Mouse (Mus musculus) hindbrain, embryonic 15.5 days (tissue): ENCODE measurements around the gene Upb1. TPM values are rescaled to one million over a fixed set of nuclear protein-coding genes. Genes with fewer than 3 reads are reported as not detected.
"Not testable (repeated sequence)": the region's sequence is repeated elsewhere in the genome, so short reads cannot be mapped to it uniquely, and the experiment has no call there.

Source experiments
- ATAC-seq: fragments of 200-750 bp; cut with Nextera tagmentation; 2 replicates; pipeline ENCODE4 v1.8.0; 2017; ENCODE audit warnings: low read depth, moderate number of reproducible peaks, moderate TSS enrichment; ENCODE audit not compliant: low FRiP score
- H3K27ac ChIP-seq: fragments of 300-500 bp; sonication (generic); replicated peaks from 2 replicates; pipeline ENCODE4 v1.5.1; 2015; ENCODE audit warnings: mild to moderate bottlenecking, inconsistent platforms
- H3K27me3 ChIP-seq: fragments of 300-500 bp; sonication (generic); 2 replicates; pipeline ENCODE4 v1.6.1; 2015; ENCODE audit warnings: control low read depth, inconsistent platforms
- H3K36me3 ChIP-seq: fragments of 300-500 bp; sonication (generic); 2 replicates; pipeline ENCODE4 v1.6.1; 2015; ENCODE audit warnings: control low read depth, inconsistent platforms
- H3K4me1 ChIP-seq: fragments of 300-500 bp; sonication (generic); replicated peaks from 2 replicates; pipeline ENCODE4 v1.6.1; 2015; ENCODE audit warnings: control low read depth, inconsistent platforms
- H3K4me2 ChIP-seq: fragments of 300-500 bp; sonication (generic); 2 replicates; pipeline ENCODE4 v1.6.1; 2015; ENCODE audit warnings: moderate library complexity, mild to moderate bottlenecking, inconsistent platforms
- H3K4me3 ChIP-seq: fragments of 300-500 bp; sonication (generic); 2 replicates; pipeline ENCODE4 v1.5.1; 2015; ENCODE audit warnings: mild to moderate bottlenecking, inconsistent platforms
- H3K9ac ChIP-seq: fragments of 300-500 bp; sonication (generic); 2 replicates; pipeline ENCODE4 v1.6.1; 2015; ENCODE audit warnings: inconsistent platforms
- H3K9me3 ChIP-seq: fragments of 300-500 bp; sonication (generic); 2 replicates; pipeline ENCODE4 v1.6.1; 2016; ENCODE audit warnings: control low read depth, inconsistent platforms
- WGBS: fragments of 180-500 bp; shearing (Covaris S2); methylation state at CpG from one replicate; pipeline ENCODE4 v1.1.7; 2015; 5-methylcytosine and 5-hydroxymethylcytosine counted together
- polyA plus RNA-seq: library from polyadenylated mRNA; unstranded; fragments of >200 nt; fragmentation: Nextera tagmentation; extraction: Ambion mirVana; gene quantifications from 2 replicates; pipeline ENCODE4 v1.2.1, GENCODE M21; 2015

The Upb1 gene
- polyA plus RNA-seq, 1 experiment from 2014 or later = 0.49 TPM

- 0 out of 2 replicates have a peak, but pooled peaks cover 2% of the 10 kb centered on the region for H3K4me1 ChIP-seq
- H3K9ac ChIP-seq = no peak overlapping the region
- ATAC-seq = no peak
- H3K36me3 ChIP-seq = no peaks in the 10 kb centered on the region
- no peaks in the 10 kb centered on the region for H3K9me3 ChIP-seq
- no peak overlapping the region for H3K4me2 ChIP-seq
- no peaks in the 10 kb centered on the region for H3K27me3 ChIP-seq
- H3K27ac ChIP-seq = no peak overlapping the region
- 85% methylated on average over 3 of the region's 3 CpGs for WGBS
- no peak overlapping the region for H3K4me3 ChIP-seq
These were observed 61.8 kb downstream of the Upb1 start for GRCm38 (mm10) chr10:75462728-75463127.

GRCm38 (mm10) chr10:75465781-75466550 lies 65.1 kb downstream of the Upb1 start:
- no peak for ATAC-seq
- Histone ChIP-seq H3K9ac (no peak overlapping the region), H3K36me3 (no peaks in the 10 kb centered on the region), H3K27me3 (no peaks in the 10 kb centered on the region), H3K4me2 (no peak overlapping the region), H3K4me3 (no peak overlapping the region), H3K4me1 (0 out of 2 replicates have a peak, but pooled peaks cover 2% of the 10 kb centered on the region), H3K9me3 (no peaks in the 10 kb centered on the region), H3K27ac (no peak overlapping the region)
- 68% methylated on average over 6 of the region's 6 CpGs for WGBS

GRCm38 (mm10) chr10:75473411-75473810 lies 72.5 kb downstream of the Upb1 start:
- ATAC-seq = no peak
- Histone ChIP-seq H3K36me3 (no peaks in the 10 kb centered on the region), H3K4me2 (no peak overlapping the region), H3K9me3 (no peaks in the 10 kb centered on the region), H3K9ac (no peak overlapping the region), H3K27ac (no peak overlapping the region), H3K4me3 (no peak overlapping the region), H3K27me3 (no peaks in the 10 kb centered on the region), H3K4me1 (no peaks in the 10 kb centered on the region)
- 77% methylated on average over 8 of the region's 8 CpGs for WGBS

GRCm38 (mm10) chr10:75474571-75474970 lies 73.7 kb downstream of the Upb1 start:
- H3K36me3 ChIP-seq = no peaks in the 10 kb centered on the region
- H3K9ac ChIP-seq = no peak overlapping the region
- H3K4me3 ChIP-seq = no peak overlapping the region
- H3K4me1 ChIP-seq = no peaks in the 10 kb centered on the region
- ATAC-seq = no peak
- H3K9me3 ChIP-seq = no peaks in the 10 kb centered on the region
- H3K4me2 ChIP-seq = no peak overlapping the region
- H3K27me3 ChIP-seq = no peaks in the 10 kb centered on the region
- 33% methylated on average over 5 of the region's 5 CpGs for WGBS
- H3K27ac ChIP-seq = no peak overlapping the region

- H3K4me2 ChIP-seq, ATAC-seq, H3K27me3 ChIP-seq, H3K9ac ChIP-seq, H3K4me3 ChIP-seq, H3K4me1 ChIP-seq, H3K36me3 ChIP-seq, H3K27ac ChIP-seq, H3K9me3 ChIP-seq: not testable (repeated sequence)
- WGBS = 31% methylated on average over 5 of the region's 6 CpGs
These were observed 74.4 kb downstream of the Upb1 start for GRCm38 (mm10) chr10:75475139-75475850.

- H3K9me3 ChIP-seq = no peaks in the 10 kb centered on the region
These were observed 76.1 kb downstream of the Upb1 start for GRCm38 (mm10) chr10:75477034-75477433.

GRCm38 (mm10) chr10:75479955-75480354 lies 79.0 kb downstream of the Upb1 start:
- no peak for ATAC-seq

More at GRCm38 (mm10) chr10:75477034-75477433, 76.1 kb downstream of the Upb1 start:
- Histone ChIP-seq H3K36me3 (no peaks in the 10 kb centered on the region), H3K27me3 (no peaks in the 10 kb centered on the region), H3K4me3 (no peak overlapping the region), H3K4me2 (no peak overlapping the region), H3K4me1 (no peaks in the 10 kb centered on the region), H3K27ac (no peak overlapping the region), H3K9ac (no peak overlapping the region)
- WGBS = 77% methylated on average over 9 of the region's 9 CpGs
- no peak for ATAC-seq

GRCm38 (mm10) chr10:75481703-75482102 lies 80.8 kb downstream of the Upb1 start:
- Histone ChIP-seq H3K9ac (no peak overlapping the region), H3K4me2 (no peak overlapping the region), H3K36me3 (no peaks in the 10 kb centered on the region), H3K27me3 (no peaks in the 10 kb centered on the region), H3K27ac (no peak overlapping the region), H3K9me3 (no peaks in the 10 kb centered on the region), H3K4me1 (no peaks in the 10 kb centered on the region), H3K4me3 (no peak overlapping the region)
- WGBS = 91% methylated on average over 4 of the region's 4 CpGs
- no peak for ATAC-seq

More at GRCm38 (mm10) chr10:75479955-75480354, 79.0 kb downstream of the Upb1 start:
- H3K9me3 ChIP-seq = no peaks in the 10 kb centered on the region
- no peaks in the 10 kb centered on the region for H3K4me1 ChIP-seq
- no peak overlapping the region for H3K4me2 ChIP-seq
- H3K9ac ChIP-seq = no peak overlapping the region
- 86% methylated on average over 2 of the region's 2 CpGs for WGBS
- no peak overlapping the region for H3K4me3 ChIP-seq
- H3K27me3 ChIP-seq = no peaks in the 10 kb centered on the region
- no peak overlapping the region for H3K27ac ChIP-seq
- no peaks in the 10 kb centered on the region for H3K36me3 ChIP-seq

GRCm38 (mm10) chr10:75482271-75482670 lies 81.4 kb downstream of the Upb1 start:
- no peak overlapping the region for H3K4me3 ChIP-seq
- H3K27me3 ChIP-seq = no peaks in the 10 kb centered on the region
- H3K9ac ChIP-seq = no peak overlapping the region
- no peak for ATAC-seq
- H3K36me3 ChIP-seq = no peaks in the 10 kb centered on the region
- H3K4me2 ChIP-seq = no peak overlapping the region
- no peaks in the 10 kb centered on the region for H3K4me1 ChIP-seq
- no peaks in the 10 kb centered on the region for H3K9me3 ChIP-seq
- WGBS = 89% methylated on average over 5 of the region's 5 CpGs
- H3K27ac ChIP-seq = no peak overlapping the region

GRCm38 (mm10) chr10:75482919-75483483 lies 82.1 kb downstream of the Upb1 start:
- ATAC-seq = no peak
- Histone ChIP-seq H3K36me3 (no peaks in the 10 kb centered on the region), H3K27me3 (no peaks in the 10 kb centered on the region), H3K27ac (no peak overlapping the region), H3K4me2 (no peak overlapping the region), H3K4me3 (no peak overlapping the region), H3K9me3 (no peaks in the 10 kb centered on the region), H3K9ac (no peak overlapping the region), H3K4me1 (no peaks in the 10 kb centered on the region)
- 82% methylated on average over 11 of the region's 11 CpGs for WGBS

- H3K9me3 ChIP-seq = no peaks in the 10 kb centered on the region
- H3K9ac ChIP-seq = no peak overlapping the region
- no peaks in the 10 kb centered on the region for H3K36me3 ChIP-seq
- H3K4me3 ChIP-seq = no peak overlapping the region
- no peaks in the 10 kb centered on the region for H3K27me3 ChIP-seq
- ATAC-seq = no peak
- no peaks in the 10 kb centered on the region for H3K4me1 ChIP-seq
- H3K27ac ChIP-seq = no peak overlapping the region
- H3K4me2 ChIP-seq = no peak overlapping the region
- WGBS = 89% methylated on average over 6 of the region's 6 CpGs
These were observed 83.2 kb downstream of the Upb1 start for GRCm38 (mm10) chr10:75484066-75484465.

- 80% methylated on average over 6 of the region's 6 CpGs for WGBS
- Histone ChIP-seq H3K9me3 (no peaks in the 10 kb centered on the region), H3K36me3 (no peaks in the 10 kb centered on the region), H3K9ac (no peak overlapping the region), H3K27ac (no peak overlapping the region), H3K4me2 (no peak overlapping the region), H3K4me3 (no peak overlapping the region), H3K4me1 (no peaks in the 10 kb centered on the region), H3K27me3 (no peaks in the 10 kb centered on the region)
- no peak for ATAC-seq
These were observed 83.9 kb downstream of the Upb1 start for GRCm38 (mm10) chr10:75484767-75485166.
